Mouse (Mus musculus) spleen, adult 2 months (tissue): ENCODE data around the gene Prr19.

Source experiments
- CTCF ChIP-seq: fragments of 200-500 bp; IDR thresholded peaks from 2 replicates; pipeline ENCODE4 v1.5.1; 2011; ENCODE audit warnings: mild to moderate bottlenecking, inconsistent platforms; ENCODE audit not compliant: insufficient read depth, insufficient read length, insufficient replicate concordance; ENCODE audit errors: extremely low read depth
- POLR2A ChIP-seq: fragments of 200-500 bp; IDR thresholded peaks from 2 replicates; pipeline ENCODE4 v1.6.1; 2011; ENCODE audit warnings: low read depth, low read length, inconsistent platforms

DNA sequence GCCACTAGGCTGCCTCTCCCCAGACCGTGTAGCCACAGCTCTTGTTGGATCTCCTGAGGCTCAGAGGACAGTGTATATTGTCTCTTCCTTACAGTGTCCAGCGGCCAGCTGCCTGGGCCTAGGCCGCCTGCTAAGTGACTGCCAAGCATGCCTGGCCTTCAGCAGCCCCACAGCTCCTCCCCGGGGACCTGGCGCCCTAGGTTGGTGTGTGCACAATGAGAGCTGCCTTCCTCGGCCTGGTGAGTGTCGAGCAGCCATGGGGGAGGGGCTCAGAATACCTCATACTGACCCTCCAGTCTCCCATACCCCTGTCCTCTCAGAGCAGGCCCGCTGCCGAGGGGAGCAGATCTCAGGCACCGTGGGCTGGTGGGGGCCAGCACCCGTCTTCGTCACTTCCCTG, 33.3 kb downstream of the Prr19 start:
- TF ChIP-seq CTCF, result no peak
- no peak for TF ChIP-seq POLR2A
